7 mouse cellular contexts compared by ENCODE assay signal in the genomic region with DNA sequence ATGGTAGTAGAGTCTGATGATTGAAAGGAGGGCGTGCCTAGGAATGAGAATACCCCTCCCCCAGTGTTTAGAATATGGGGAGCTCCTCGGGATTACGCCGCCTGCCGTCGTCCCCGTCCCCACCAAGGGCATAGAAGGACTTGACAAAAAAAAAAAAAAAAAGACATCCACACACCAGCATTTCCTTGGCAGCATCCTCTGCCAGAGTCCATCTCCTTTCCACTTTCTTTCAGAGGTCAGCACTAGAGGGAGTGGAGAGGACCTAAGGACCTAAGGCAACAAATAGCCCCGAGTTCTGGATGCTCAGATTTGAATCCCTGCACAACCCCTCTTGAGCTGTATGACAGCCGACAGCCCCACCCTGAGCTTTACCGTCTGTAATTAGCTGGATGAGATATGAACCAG. TPM values are rescaled to one million over a fixed set of nuclear protein-coding genes. Genes with fewer than 3 reads are reported as not detected.
DNase-seq lines count a peak whose midpoint lies in the region; ATAC-seq and TF ChIP-seq lines count a peak whose summit lies in the region.

No protein-coding gene starts in this region.

- DNase-seq in CH12.LX (ENCODE audit: extremely low read depth): no peak
- DNase-seq in lung, postnatal 10 days: peak; percentile 74
- DNase-seq in frontal cortex, postnatal 36 days (ENCODE audit: low spot score in 2 of 2): no peak
- no peak for DNase-seq in layer of hippocampus, adult 9-10 months (ENCODE audit: low spot score)
- DNase-seq in right cerebral cortex, postnatal 4 days: no peak

- H3K4me1 ChIP-seq in CH12.LX (ENCODE audit: control insufficient read depth in 1 of 2, insufficient read depth in 2 of 2) (peaks cover 2 to 30% of the 10 kb centered on the region in 2 experiments; a peak in 3 of 4 replicates), ES-Bruce4 (ENCODE audit: control insufficient read depth, insufficient read depth, low read length) (peaks cover 8% of the 10 kb centered on the region)
- peaks cover 41% of the 10 kb centered on the region for H3K4me1 ChIP-seq in hindbrain, embryonic 13.5 days (replicated peaks)

- H3K4me2 ChIP-seq in CH12.LX (ENCODE audit: insufficient read depth, low read depth, poor library complexity, severe bottlenecking): no peak overlapping the region
- 0 out of 2 replicates have a peak overlapping the region, but pooled peaks have one; percentile 98 for H3K4me2 ChIP-seq in hindbrain, embryonic 13.5 days

- WGBS in hindbrain, embryonic 13.5 days: 6% methylated on average over 10 of the region's 10 CpGs

- TF ChIP-seq RAD21 in CH12.LX (IDR thresholded peaks at IDR 0.05; ENCODE audit: low read depth, low read length): no peak

- H3K27ac ChIP-seq in CH12.LX (ENCODE audit: insufficient read depth, low read depth) (no peak overlapping the region), ES-Bruce4 (ENCODE audit: insufficient read depth, low read length) (peak overlapping the region; percentile 99)
- H3K27ac ChIP-seq in hindbrain, embryonic 13.5 days: peak overlapping the region; percentile 99

- H3K4me3 ChIP-seq in CH12.LX (replicated peaks in 1 of 3; ENCODE audit: low read depth in 2 of 3, low read length in 2 of 3, poor library complexity in 1 of 3) (no peak overlapping the region), ES-Bruce4 (ENCODE audit: low read depth, low read length) (0 out of 2 replicates have a peak overlapping the region, but pooled peaks have one; percentile 20)
- no peak overlapping the region for H3K4me3 ChIP-seq in hindbrain, embryonic 13.5 days

- TF ChIP-seq EP300 in CH12.LX (IDR thresholded peaks at IDR 0.05; ENCODE audit: low read length) (no peak), ES-Bruce4 (IDR thresholded peaks at IDR 0.05; ENCODE audit: insufficient read depth, low read depth, low read length) (0 out of 2 replicates have a peak, but pooled peaks have one; percentile 8)

- in situ Hi-C loops in CH12.LX (cut with MboI; ENCODE audit: low pct_ligation_motif_present, low pct_unique_long_range_greater_than_20kb, low sequenced_read_pairs): no loop called here

- H3K27me3 ChIP-seq in CH12.LX (replicated peaks) (peaks cover 26% of the 10 kb centered on the region), ES-Bruce4 (ENCODE audit: control insufficient read depth, insufficient read depth, low read length, poor library complexity, severe bottlenecking) (no peaks in the 10 kb centered on the region)
- no peaks in the 10 kb centered on the region for H3K27me3 ChIP-seq in hindbrain, embryonic 13.5 days

- H3K9ac ChIP-seq in CH12.LX (ENCODE audit: insufficient read depth, low read depth) (no peak overlapping the region), ES-Bruce4 (ENCODE audit: low read depth, poor library complexity, severe bottlenecking) (peak overlapping the region; percentile 99; the same call in 1 of the 2 replicates)
- H3K9ac ChIP-seq in hindbrain, embryonic 13.5 days: no peak overlapping the region; the same call in 1 of the 2 replicates

- H3K9me3 ChIP-seq in CH12.LX (replicated peaks; ENCODE audit: low read length) (no peaks in the 10 kb centered on the region), ES-Bruce4 (replicated peaks; ENCODE audit: control insufficient read depth, insufficient read depth, low read length, poor library complexity, severe bottlenecking) (no peaks in the 10 kb centered on the region)
- no peaks in the 10 kb centered on the region for H3K9me3 ChIP-seq in hindbrain, embryonic 13.5 days

- H3K79me2 ChIP-seq in CH12.LX (replicated peaks; ENCODE audit: control insufficient read depth, extremely low read depth, insufficient read depth, poor library complexity, severe bottlenecking): peaks cover 21% of the 10 kb centered on the region

- dilution Hi-C loops in CH12.LX (cut with MboI; ENCODE audit: extremely low pct_ligation_motif_present, extremely low pct_unique_long_range_greater_than_20kb, low sequenced_read_pairs): no loop called here

- TF ChIP-seq POLR2A in CH12.LX (IDR thresholded peaks at IDR 0.05; ENCODE audit: low read depth, low read length) (no peak), ES-Bruce4 (IDR thresholded peaks at IDR 0.05; ENCODE audit: insufficient read depth, low read length) (no peak)

- no peak for ATAC-seq in hindbrain, embryonic 13.5 days (ENCODE audit: low FRiP score)

- no peaks in the 10 kb centered on the region for H3K36me3 ChIP-seq in CH12.LX (replicated peaks in 1 of 2; ENCODE audit: control insufficient read depth in 1 of 2, insufficient read depth in 1 of 2, low read length in 1 of 2)
- no peaks in the 10 kb centered on the region for H3K36me3 ChIP-seq in ES-Bruce4 (ENCODE audit: control insufficient read depth, insufficient read depth, low read length, poor library complexity, severe bottlenecking)
- H3K36me3 ChIP-seq in hindbrain, embryonic 13.5 days: no peaks in the 10 kb centered on the region

- TF ChIP-seq CTCF in CH12.LX (conservative IDR thresholded peaks at IDR 0.05 in 1 of 2, IDR thresholded peaks at IDR 0.05 in 1 of 2; ENCODE audit: low read depth in 2 of 2, low read length in 2 of 2): no peak; a peak in 1 of 4 replicates
- no peak for TF ChIP-seq CTCF in ES-Bruce4 (IDR thresholded peaks at IDR 0.05; ENCODE audit: low read depth, low read length)

TF ChIP-seq in CH12.LX, 34 proteins besides CTCF, POLR2A, EP300 and RAD21:
- TF ChIP-seq CHD1 (IDR thresholded peaks at IDR 0.05; ENCODE audit: low read depth, low read length) (no peak), ZNF384 (IDR thresholded peaks at IDR 0.05; ENCODE audit: low read depth, low read length) (peak; percentile 61)

RNA-seq across cellular contexts. Expression of a gene that starts 1.6 kb away (rescaled TPM):
- total RNA-seq in CH12.LX (2012; rRNA removed): 56.9 and 63.1 TPM in 2 replicates
- 59.2 and 67.6 TPM in 2 replicates for total RNA-seq in CH12.LX (2014; rRNA removed)
- polyA plus RNA-seq in CH12.LX (2012; ENCODE audit: insufficient read length, low read depth): 114 and 120 TPM in 2 replicates
- 146 and 155 TPM in 2 replicates for polyA plus RNA-seq in ES-Bruce4 (2011; ENCODE audit: insufficient read depth, insufficient read length, low read depth, missing spikeins)
- polyA plus RNA-seq in hindbrain, embryonic 13.5 days (2015; fragmentation: Nextera tagmentation; extraction: Ambion mirVana): 120 and 127 TPM in 2 replicates

RNA-seq across cellular contexts. Expression of a gene that starts 1.9 kb away (rescaled TPM):
- total RNA-seq in CH12.LX (2012; rRNA removed) (21.2 and 26.1 TPM in 2 replicates), CH12.LX (2014; rRNA removed) (9.2 and 13.0 TPM in 2 replicates)
- polyA plus RNA-seq in CH12.LX (2012; ENCODE audit: insufficient read length, low read depth) (65.0 and 68.7 TPM in 2 replicates), ES-Bruce4 (2011; ENCODE audit: insufficient read depth, insufficient read length, low read depth, missing spikeins) (114 and 141 TPM in 2 replicates)
- 18.7 and 22.2 TPM in 2 replicates for polyA plus RNA-seq in hindbrain, embryonic 13.5 days (2015; fragmentation: Nextera tagmentation; extraction: Ambion mirVana)

RNA-seq across cellular contexts. Expression of a gene that starts 29.0 kb away (rescaled TPM):
- total RNA-seq in CH12.LX (2012; rRNA removed): 88.0 and 137 TPM in 2 replicates
- 96.0 and 99.2 TPM in 2 replicates for total RNA-seq in CH12.LX (2014; rRNA removed)
- polyA plus RNA-seq in CH12.LX (2012; ENCODE audit: insufficient read length, low read depth): 333 and 358 TPM in 2 replicates
- 157 and 164 TPM in 2 replicates for polyA plus RNA-seq in ES-Bruce4 (2011; ENCODE audit: insufficient read depth, insufficient read length, low read depth, missing spikeins)
- 73.4 and 79.5 TPM in 2 replicates for polyA plus RNA-seq in hindbrain, embryonic 13.5 days (2015; fragmentation: Nextera tagmentation; extraction: Ambion mirVana)

RNA-seq across cellular contexts. Expression of a gene that starts 43.3 kb away (rescaled TPM):
- total RNA-seq in CH12.LX (2012; rRNA removed) (10.5 and 10.6 TPM in 2 replicates), CH12.LX (2014; rRNA removed) (6.0 and 6.7 TPM in 2 replicates)
- polyA plus RNA-seq in CH12.LX (2012; ENCODE audit: insufficient read length, low read depth) (5.1 and 5.8 TPM in 2 replicates), ES-Bruce4 (2011; ENCODE audit: insufficient read depth, insufficient read length, low read depth, missing spikeins) (3.1 and 3.3 TPM in 2 replicates)
- polyA plus RNA-seq in hindbrain, embryonic 13.5 days (2015; fragmentation: Nextera tagmentation; extraction: Ambion mirVana): 3.1 and 3.8 TPM in 2 replicates

RNA-seq across cellular contexts. Expression of a gene that starts 48.3 kb away (rescaled TPM):
- total RNA-seq in CH12.LX (2012; rRNA removed) (1.9 and 2.2 TPM in 2 replicates), CH12.LX (2014; rRNA removed) (1.1 and 1.3 TPM in 2 replicates)
- polyA plus RNA-seq in CH12.LX (2012; ENCODE audit: insufficient read length, low read depth) (4.3 and 4.9 TPM in 2 replicates), ES-Bruce4 (2011; ENCODE audit: insufficient read depth, insufficient read length, low read depth, missing spikeins) (17.1 and 18.6 TPM in 2 replicates)
- polyA plus RNA-seq in hindbrain, embryonic 13.5 days (2015; fragmentation: Nextera tagmentation; extraction: Ambion mirVana): 22.8 and 23.9 TPM in 2 replicates
